Mouse (Mus musculus) T-helper 1 cell (primary cell): ENCODE measurements around the gene Itpr1.

Experiments used
- in situ Hi-C: fragments of 300-600 bp; cut with MboI, MseI; formaldehyde crosslinking; loops from one replicate; pipeline ENCODE4 v1.15.1; 2025; ENCODE audit warnings: high pct_unique_total_duplicates

Gene Itpr1

GRCm38 (mm10) chr6:108435467-108435866 is 222.6 kb downstream of the Itpr1 start:
- in situ Hi-C loops, result no loop called here

DNA sequence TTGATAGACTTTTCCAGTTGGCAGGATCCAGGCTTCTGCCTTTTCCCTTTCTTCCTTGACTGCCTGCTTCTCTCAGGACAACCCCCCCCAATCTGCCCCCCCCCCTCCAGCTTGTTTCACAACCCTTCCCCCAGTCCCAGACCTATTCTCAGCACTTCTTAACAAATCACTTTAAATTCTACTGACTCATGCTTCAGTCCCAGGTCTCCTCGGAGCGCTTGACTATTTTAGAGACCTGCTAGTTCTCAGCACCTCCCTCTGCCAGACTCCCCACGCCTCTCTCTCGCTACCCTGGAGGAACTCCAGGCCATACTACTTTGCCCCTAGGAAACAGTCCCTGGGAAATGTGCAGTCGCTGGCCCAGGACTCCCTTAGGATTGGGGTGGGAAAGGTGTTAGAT is 223.7 kb downstream of the Itpr1 start:
- in situ Hi-C loops, result no loop called here

DNA sequence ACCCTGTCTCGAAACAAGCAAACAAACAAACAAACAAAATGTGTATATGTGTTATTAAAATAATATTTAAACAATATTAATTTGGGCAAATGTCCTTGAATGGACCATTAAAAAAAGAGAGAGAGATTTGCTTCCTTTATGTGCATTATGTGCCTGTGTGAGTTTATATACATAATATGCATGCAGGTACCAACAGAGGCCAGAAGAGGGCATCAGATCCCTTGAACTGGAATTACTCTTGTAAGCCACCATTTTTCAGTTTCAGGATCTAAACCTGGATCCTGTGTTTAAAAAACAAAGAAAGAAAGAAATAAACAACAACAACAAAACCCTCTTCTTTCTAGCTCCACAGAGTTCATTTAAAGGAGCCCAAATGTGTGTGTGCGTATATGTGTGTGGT is 228.4 kb downstream of the Itpr1 start:
- in situ Hi-C loops, result loop anchor here (5.0 kb wide), 2 partner anchors 96 to 221 kb away; partner anchors contain the start of gene Bhlhe40

- in situ Hi-C loops, result loop anchor here (5.0 kb wide), 2 partner anchors 95 to 220 kb away; partner anchors contain the start of gene Bhlhe40
Measured at GRCm38 (mm10) chr6:108442291-108442690, 229.4 kb downstream of the Itpr1 start.

DNA sequence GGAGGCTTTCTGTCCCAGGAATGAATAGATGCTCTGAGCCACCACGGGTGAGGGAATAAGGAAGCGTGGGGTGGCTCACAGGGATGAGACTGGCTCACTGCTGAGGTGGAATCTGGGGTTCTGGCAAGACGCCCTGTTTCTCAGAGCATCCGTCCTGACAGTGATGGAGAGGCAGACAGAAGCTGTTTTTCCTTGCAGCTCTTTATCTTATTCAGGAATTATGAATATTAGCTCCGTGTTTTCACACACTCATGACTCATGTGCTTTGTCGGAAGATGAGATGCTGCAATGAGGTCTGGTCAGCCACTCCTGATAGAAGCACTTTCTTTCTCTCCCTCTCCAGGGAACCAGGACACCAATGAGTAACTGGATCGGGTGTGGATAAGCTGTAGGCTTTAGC is 231.5 kb downstream of the Itpr1 start:
- in situ Hi-C loops, result loop anchor here (5.0 kb wide), 2 partner anchors 93 to 218 kb away; partner anchors contain the start of gene Bhlhe40

GRCm38 (mm10) chr6:108445006-108445405 is 232.1 kb downstream of the Itpr1 start:
- in situ Hi-C loops, result no loop called here

DNA sequence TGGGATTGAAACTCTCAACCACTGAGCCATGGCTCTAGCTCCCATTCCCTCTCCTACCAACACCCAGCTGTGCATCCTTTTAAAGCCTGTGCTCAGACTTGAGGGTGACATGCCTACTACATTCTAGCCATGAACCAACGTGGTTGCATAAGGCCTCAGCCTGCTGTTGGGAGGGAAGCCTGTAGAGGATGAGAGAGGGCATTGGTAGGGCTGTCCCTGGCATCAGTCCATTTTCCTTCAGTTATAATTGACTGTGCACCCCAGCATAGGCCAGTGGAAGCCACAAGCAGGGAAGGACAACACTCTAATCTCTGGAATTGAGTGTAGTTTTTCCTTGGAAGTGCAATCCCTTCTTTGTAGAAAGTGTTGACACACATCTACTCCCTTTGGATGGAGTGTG is 233.9 kb downstream of the Itpr1 start:
- in situ Hi-C loops, result no loop called here

DNA sequence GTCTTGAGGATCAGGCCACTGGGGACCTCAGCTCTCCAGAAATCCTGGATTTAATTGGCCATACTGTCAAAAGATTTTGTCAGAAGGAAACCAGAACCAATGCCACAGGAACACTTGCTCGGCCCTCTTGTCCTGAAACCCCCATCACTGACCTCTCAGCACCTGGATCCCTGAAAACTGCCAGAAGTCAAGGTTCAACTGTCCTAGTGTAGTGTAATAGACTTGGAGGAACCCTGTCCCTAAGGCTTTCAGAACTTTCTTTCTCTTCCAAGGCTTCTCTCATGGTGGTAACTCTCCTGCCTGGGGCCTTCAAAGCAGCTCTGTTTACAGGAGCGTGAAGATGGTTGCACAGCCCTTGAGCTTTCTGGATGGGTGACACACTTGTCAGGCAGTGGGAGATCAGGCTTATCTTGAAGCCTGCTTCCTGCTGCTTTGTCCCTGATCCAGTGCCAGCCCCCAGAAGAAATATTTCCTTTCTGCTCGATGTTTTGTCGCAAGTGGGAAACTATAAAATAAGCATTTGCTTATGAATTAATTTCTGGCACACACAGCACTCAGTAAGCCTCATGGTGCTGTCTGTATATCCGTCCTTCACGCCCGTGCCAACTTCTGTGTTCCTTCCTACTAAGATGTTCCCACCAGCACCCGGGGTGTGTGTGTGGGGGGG is 234.4 kb downstream of the Itpr1 start:
- in situ Hi-C loops, result no loop called here

GRCm38 (mm10) chr6:108448016-108448735 is 235.3 kb downstream of the Itpr1 start:
- in situ Hi-C loops, result no loop called here

GRCm38 (mm10) chr6:108448864-108449263 is 236.0 kb downstream of the Itpr1 start:
- in situ Hi-C loops, result no loop called here

DNA sequence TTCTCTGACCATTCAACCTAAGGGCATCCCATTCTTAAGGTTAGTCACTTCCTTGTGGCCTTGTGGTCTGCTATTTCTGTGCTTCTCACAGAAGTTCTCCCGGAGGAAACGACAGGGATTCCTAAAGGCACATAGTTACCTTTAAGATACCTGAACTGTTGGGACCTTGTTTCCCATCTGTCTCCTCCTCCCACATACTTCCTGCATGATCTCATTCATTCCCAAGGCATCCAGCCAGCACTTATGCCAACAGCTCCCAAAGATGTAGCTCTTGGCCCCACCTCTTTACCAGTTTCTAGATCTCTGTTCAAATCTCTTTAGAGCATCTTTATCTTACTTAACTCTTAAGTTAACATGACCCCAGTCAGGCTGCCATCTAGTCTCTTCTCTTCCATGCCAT is 238.6 kb downstream of the Itpr1 start:
- in situ Hi-C loops, result no loop called here

DNA sequence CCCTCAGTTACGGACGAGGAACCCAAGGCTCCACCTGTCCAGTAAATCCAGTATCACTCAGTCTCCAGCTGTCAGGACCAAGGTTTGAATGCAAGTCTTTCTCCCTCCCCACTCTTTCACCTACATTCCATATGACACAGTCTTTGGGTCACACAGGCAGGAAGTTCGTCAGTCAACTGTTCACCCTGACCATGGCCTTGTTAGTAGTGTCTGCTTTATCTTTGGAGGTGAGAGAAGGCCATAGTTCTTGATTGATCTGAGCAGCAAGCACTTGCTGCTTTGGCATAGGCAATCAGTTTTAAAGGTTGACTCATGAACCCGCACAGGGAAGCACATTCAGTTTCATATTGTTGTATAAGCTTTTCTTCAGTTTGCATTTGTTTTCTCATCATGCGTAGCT is 240.7 kb downstream of the Itpr1 start:
- in situ Hi-C loops, result no loop called here

- in situ Hi-C loops, result no loop called here
Measured at GRCm38 (mm10) chr6:108454061-108454891, 241.4 kb downstream of the Itpr1 start.

DNA sequence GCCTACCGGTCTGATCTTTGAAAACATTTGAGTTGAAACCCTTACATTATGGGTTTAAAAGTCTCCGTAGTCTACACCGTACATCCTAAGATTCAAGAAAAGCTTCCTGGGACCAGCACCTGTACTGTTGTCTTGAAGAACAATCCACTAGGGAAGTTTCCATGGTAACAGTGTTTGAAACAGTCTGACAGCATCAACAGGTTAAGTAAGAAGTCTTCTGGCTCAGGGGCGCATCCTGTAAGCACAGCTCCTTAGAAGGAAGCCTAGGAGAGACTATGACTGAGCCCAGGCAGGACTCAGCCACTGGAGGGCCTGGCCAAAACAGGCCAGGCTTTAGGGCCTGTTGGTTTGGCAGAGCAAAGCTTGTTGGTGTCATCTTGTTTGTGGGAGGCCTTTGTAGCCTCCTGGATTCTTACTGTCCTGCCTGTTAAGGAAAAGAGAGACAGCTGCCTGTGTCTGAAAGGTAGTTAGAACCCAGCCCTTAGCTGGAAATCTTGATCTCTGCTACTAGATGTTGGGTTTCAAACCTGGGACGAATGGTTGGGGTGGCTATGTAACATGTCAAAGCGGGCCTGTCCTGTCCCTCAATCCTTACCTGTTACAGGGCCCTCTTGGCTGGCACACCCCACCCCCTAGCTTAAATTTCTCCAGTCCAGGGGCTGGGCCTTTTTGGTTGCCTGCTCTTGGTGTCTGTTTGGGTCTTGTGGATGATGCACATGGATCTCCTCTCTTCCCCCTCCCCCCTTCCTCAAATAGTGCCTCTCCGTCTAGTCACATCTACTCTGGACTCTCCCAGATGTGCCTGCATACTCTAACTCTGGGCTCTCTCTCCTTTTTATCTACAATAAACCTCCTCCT is 242.3 kb downstream of the Itpr1 start:
- in situ Hi-C loops, result no loop called here

- in situ Hi-C loops, result no loop called here
Measured at GRCm38 (mm10) chr6:108456231-108457062, 243.6 kb downstream of the Itpr1 start.

DNA sequence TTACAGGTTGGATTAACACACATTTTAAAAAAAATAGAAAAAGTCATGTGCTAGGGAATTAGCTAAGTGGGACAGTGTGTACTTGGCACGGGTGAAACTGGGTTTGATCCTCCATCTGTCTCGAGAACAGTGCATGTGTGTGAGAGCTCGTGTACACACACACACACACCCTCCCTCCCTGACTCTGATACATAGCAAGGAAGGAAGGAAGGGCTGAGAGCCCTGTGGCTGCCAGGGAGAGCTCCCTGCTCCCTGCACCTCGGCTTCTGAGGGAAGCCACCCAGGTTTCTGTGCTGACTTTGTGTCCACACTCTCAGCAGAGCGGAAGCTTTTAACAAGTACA is 244.1 kb downstream of the Itpr1 start:
- in situ Hi-C loops, result no loop called here

DNA sequence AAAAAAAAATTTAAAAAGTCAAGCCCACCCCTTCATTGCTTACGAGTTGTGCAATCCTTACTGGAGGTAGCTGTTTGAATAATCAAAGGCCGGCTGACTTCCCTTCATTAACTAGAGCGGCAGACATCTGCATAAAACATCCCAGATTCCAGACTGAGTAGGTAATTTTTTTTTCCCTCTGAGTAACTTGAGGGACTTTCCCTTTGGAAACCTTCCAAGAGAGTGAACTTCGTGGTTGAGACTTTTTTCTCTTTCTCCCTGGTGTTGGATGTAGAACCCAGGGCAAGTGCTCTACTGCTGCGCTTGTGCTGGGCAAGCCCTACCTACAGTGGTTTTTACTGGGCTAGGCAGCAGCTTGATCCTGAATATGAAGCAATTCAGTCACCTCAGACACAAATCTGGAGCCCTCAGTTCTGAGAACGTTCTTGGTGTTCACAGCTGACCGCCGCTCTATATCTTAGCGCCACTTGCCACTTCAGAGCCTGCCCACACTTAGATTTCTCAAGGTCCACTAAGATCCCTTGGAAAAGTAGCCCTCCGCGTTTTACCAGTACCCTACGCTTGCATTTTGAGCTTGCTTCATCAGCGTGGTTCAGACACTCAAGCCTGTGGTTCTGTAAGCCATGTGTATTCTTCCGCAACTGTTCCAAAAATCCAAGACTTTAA is 244.8 kb downstream of the Itpr1 start:
- in situ Hi-C loops, result no loop called here

DNA sequence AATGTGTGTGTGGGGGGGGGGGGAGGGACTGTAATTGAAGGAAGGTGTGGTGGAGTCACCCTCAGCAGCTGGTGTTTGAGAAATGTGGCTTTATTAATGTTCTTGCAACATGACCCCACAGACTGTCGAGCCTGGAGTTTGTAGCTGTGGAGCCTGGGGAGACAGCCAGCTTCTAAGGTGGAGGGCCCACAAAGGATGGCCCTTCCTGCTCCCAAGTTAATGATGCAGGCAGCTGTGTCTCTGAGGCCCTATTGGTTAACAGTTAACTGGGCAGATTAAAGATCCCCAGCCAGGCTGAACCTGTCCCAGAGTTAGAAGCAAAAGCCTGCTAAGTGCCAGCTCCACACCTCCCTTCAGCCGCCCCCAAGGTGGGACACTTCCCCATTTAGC is 245.3 kb downstream of the Itpr1 start:
- in situ Hi-C loops, result no loop called here

DNA sequence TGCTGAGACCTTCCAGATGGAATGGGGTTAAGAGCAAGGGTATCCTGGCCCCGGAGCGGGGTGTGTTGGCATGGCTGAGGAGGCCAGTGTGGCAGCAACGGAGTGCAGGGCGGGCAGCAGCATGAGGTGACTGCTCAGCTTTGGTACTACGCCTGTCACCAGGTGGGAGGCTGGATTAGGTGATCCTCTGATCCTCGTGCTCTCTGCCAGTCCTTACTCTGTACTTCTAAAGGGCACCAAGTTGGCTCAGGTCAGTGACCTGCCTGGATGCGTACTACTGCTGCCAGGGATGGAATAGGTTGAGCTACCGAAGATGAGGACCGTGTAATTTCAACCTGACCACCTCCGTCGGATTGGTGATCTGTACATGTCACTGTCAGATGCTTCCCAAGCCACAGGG is 245.9 kb downstream of the Itpr1 start:
- in situ Hi-C loops, result no loop called here
